Mouse (Mus musculus): ENCODE results near the gene Hsdl2.

Hsdl2 gene

GRCm38 (mm10) chr4:59625998-59626910 is 44.9 kb downstream of the Hsdl2 start, which contains the start of gene E130308A19Rik:
E130308A19Rik (plus strand) TSS chr4:59626211.
- DNase-seq (ENCODE audit: low spot score in 2 of 2): peak; percentile 40 to 69

DNA sequence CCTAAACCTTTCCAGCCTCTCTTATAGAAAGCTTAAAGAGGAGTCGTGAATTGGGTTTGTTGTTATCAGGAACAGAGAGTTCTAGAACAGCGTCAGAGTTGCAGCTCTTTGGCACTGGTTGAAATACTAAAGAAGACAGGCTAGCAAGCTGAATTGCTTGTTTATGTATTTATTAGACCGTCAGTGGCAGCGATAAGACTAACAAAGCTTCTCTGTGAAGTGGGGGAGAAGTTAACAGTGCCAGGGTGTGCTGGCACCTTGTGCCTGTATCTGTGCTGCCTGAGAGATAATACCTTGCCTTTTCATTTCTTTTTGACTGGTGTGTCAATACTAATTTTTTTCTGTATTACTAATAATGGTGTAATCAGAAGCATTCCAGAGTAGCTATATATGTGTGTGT is 46.9 kb downstream of the Hsdl2 start:
- DNase-seq (ENCODE audit: low spot score in 2 of 2): no peak

DNA sequence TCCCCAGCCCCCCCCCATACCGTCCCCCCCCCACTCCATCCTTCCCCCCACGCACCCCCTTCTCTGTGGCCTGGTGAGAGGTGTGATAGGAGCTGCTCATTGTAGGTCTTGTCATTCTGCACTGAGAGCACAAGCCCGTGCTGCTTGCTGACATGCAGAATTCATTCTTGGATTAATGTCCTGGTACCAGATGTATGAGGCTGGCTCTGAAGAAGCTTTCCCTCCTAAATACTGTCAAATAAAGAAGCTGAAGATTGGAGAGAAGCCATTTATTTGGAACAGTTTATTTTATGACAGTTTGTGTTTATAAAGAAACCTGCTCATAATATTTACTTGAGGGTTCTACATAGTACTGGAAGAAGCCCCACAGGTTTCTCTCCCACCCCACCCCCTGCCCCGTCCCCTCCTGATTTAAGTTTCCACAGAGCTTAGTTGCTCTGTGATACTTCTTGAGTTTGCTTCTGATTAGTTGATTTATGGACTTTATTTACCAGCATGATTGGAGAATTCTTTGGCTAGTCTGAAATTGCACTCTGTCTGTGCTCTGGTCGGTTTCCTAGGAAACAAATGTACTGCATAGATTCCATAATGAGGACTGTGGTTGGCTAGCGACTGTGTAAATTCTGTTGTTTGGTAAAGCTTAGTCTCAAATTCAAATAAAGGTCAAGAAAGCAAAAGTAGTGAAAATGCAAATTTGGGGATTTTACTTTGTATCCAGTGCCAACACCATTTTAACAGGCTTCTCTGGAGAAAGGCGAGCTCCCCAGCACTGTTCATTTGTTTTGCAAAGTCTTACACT is 47.9 kb downstream of the Hsdl2 start:
- no peak for DNase-seq (ENCODE audit: low spot score in 2 of 2)

- no peak for DNase-seq (ENCODE audit: low spot score in 2 of 2)
Measured at GRCm38 (mm10) chr4:59630122-59630521, 48.8 kb downstream of the Hsdl2 start.

GRCm38 (mm10) chr4:59634532-59634931 is 53.2 kb downstream of the Hsdl2 start:
- no peak for DNase-seq (ENCODE audit: low spot score in 2 of 2)

DNA sequence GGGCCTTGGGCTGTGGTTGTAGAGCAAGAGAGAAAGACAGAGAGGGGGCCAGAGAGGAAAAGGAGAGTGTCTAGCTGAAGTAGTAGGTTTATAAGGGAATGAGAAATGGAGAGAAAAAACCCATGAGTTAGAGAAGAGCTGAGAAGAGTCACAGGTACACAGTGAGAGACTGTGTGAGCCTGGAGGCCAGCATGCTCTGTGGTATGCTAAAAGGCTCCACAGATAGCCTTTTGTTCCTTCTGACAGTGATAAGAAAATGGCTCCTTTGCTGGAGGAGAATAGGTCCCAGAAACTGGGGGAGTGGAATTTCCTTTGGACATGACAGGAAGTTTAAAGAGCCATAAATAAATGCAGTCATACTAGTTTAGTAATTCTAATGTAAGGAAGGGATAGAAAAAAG is 57.8 kb downstream of the Hsdl2 start:
- no peak for DNase-seq (ENCODE audit: low spot score in 2 of 2)

GRCm38 (mm10) chr4:59640720-59641119 is 59.4 kb downstream of the Hsdl2 start:
- DNase-seq (ENCODE audit: low spot score in 2 of 2): no peak

- no peak for DNase-seq (ENCODE audit: low spot score in 2 of 2)
Measured at GRCm38 (mm10) chr4:59642039-59642438, 60.7 kb downstream of the Hsdl2 start.

- no peak for DNase-seq (ENCODE audit: low spot score in 2 of 2)
Measured at GRCm38 (mm10) chr4:59642657-59643056, 61.3 kb downstream of the Hsdl2 start.

GRCm38 (mm10) chr4:59644431-59644830 is 63.1 kb downstream of the Hsdl2 start:
- no peak for DNase-seq (ENCODE audit: low spot score in 2 of 2)

- no peak for DNase-seq (ENCODE audit: low spot score in 2 of 2)
Measured at GRCm38 (mm10) chr4:59644992-59645391, 63.6 kb downstream of the Hsdl2 start.

DNA sequence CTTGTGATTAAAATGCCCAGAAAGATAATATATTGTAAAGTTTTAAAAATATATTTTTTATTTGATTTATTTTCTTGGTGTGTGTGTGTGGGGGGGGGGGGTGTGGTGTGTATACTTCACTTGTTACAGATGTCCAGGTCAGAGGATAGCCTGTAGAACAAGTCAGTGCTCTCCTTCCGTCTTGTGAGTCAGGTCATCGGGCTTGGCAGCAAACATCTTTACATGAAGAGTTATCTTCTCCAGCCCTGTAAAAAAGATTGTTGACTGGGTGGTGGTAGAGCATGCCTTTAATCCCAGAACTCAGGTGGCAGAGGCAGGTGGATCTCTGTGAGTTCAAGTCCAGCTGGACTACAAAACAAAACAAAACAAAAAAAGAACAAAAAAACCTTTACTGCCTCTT is 64.2 kb downstream of the Hsdl2 start:
- DNase-seq (ENCODE audit: low spot score in 2 of 2): no peak

DNA sequence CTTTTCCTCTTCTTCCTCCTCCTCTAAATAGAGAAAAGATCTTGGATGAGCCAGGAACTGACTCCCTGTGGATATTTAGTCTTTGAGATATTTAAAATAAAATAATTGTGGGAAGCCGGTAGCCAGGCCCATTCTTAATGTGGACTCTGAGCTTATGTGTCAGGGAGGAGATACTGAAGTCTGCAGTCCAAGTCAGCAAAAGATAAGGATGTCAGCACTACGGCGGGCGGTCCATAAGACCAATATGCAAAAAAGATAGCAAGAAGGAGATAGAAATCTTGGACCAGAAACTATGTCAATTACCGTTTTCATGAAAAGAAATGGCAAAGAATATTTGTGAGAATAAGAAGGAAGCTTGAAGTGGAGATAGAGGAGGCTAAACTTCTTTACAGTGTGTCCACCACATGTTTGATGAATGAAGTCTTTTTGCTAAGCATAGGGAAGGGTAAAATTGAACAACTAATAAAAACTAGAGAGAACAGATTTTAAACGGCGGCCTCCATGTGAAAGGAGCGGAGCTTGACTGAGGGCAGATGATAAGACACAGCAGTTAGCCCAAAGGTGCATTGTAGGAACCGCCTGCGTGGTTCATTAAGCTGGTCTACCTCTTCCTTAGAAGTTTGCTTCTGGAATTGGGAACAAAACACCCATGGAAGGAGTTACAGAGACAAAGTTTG is 64.8 kb downstream of the Hsdl2 start:
- DNase-seq (ENCODE audit: low spot score in 2 of 2): no peak

DNA sequence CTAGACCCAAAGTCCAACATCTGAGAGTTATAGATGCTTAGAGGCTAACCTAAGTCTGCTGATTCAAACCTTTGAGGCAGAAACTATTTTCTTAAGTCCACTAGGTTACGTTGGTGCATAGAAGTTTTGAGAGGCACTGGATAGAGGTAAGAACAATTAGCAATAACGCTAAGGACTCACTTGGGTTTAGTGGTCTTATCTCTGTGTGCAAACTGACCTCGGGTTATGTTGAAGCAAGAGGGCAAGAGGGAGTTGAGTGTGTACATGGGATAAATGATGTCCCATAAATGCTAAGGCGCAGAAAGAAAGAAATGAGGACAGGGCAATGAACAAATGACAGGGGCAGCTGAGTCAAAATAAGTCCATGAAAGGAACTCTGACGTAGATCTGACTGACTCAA is 67.8 kb downstream of the Hsdl2 start:
- no peak for DNase-seq (ENCODE audit: low spot score in 2 of 2)

GRCm38 (mm10) chr4:59652166-59652681 is 70.9 kb downstream of the Hsdl2 start:
- no peak for DNase-seq (ENCODE audit: low spot score in 2 of 2)

DNA sequence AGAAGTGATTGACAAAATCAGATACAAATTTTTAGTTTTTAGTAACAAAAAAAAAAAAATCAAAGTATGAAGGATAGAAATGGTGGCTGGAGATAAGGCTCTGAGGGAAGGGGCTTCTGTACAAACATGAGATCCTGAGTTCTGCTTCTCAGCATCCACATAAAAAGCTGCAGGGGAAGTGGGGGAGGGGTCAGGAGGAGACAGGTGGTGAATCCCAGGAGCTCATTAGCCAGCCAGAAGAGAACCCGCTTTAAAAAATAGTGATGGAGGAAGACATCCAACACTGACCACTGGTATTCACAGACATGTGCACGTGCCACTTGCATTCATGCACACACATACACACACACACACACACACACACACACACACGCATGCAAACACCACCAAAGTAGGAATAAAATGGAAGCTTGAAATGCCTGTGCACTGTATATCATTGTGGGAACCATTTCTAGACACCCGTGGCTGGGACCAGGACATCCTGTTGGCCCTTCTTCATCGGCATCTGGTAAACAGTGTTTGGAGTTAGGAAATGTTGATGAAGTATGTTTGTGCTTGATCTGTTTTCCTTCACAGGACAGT is 74.8 kb downstream of the Hsdl2 start:
- no peak for DNase-seq (ENCODE audit: low spot score in 2 of 2)

GRCm38 (mm10) chr4:59662163-59662562 is 80.8 kb downstream of the Hsdl2 start:
- no peak for DNase-seq (ENCODE audit: low spot score in 2 of 2)

DNA sequence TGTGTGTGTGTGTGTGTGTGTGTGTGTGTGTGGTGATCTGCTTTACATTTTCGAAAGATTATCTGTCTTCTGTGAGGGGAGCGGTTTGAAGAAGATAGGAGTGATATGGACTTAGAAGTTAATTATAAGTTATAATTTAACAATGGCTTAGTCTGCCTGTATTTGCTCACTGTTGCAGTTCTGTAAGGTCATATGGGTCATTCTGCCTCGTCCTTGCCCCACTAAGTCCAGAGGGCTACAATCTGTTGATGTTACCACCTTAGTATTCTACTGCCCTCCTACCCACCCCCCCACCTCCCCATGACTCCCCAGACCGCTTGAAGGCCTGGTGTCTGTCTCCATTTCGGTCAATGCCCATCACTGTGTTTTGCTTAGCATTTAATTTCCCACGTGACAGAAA is 82.1 kb downstream of the Hsdl2 start:
- DNase-seq (ENCODE audit: low spot score in 2 of 2): no peak

DNA sequence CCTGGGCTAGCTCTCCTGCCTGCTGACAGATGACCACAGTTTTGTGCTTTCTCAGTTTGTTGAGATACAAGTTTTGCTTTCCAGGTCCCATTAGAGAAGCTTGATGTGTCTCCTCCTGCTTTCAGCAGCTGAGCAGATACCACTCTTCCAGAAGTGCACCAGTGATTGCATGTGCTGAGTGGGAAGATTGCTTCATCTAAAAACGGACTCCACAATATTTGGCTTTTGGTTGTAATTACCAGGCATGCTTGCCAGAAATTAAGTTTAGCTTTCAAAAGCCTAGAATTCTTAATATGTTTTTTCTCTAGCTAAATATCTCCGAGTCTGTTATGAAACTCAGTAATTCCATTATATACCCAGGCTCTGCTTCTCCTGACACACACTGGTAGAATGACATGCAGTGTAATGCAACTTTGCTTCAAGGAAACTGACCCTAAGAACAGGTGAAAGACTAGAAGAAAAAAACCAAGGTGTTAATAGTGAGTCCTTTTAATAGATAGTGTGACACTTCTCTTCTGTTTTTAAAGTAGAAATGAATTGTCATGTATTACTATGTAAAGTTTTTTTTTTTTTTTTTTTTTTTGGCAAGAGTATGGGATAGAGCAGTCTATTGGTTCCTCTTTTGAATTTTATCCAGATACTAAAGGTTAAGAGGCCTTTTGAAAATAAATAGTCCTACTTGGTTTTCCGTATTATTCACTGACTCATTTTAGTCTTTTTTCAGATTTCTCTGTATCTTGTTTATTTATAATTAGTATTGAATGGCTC is 85.4 kb downstream of the Hsdl2 start:
- DNase-seq (ENCODE audit: low spot score in 2 of 2): no peak

DNA sequence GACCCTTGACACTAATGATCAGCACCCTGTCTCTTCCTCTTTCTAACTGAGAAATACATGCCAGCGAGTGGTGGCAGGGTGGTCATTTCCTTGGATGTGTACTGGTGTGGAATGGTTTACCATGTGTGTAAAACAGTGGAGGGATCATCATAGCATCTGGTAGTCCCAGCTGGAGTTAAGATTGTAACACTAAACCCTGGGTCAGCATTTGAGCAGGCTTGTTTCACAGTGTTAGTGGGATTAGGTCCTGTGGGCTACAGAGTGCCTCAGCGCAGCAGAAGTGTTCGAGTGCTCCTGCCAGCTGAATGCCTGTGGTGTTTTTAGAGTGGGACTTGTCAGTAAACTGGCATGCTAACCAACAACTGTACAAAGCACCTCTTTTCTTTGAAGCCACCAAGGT is 86.7 kb downstream of the Hsdl2 start:
- DNase-seq (ENCODE audit: low spot score in 2 of 2): no peak

All from urinary bladder, postnatal 36 days (tissue).